Mouse (Mus musculus) cerebellum, postnatal 25 days (tissue): ENCODE measurements around the gene Coa4.
"Not testable (repeated sequence)": the region's sequence is repeated elsewhere in the genome, so short reads cannot be mapped to it uniquely, and the experiment has no call there.

Experiments used
- DNase-seq, 2 experiments: peaks; one replicate each; pipeline ENCODE4 v3.0.0; 2021; ENCODE audit warnings: mixed read lengths in 2 of 2

The Coa4 gene

GRCm38 (mm10) chr7:100561861-100562587, 25.2 kb downstream of the Coa4 start:
- DNase-seq: peak in 1 of 2 experiments; percentile 25

- not testable (repeated sequence) for DNase-seq
These were observed 30.4 kb downstream of the Coa4 start for GRCm38 (mm10) chr7:100567238-100567637.

DNA sequence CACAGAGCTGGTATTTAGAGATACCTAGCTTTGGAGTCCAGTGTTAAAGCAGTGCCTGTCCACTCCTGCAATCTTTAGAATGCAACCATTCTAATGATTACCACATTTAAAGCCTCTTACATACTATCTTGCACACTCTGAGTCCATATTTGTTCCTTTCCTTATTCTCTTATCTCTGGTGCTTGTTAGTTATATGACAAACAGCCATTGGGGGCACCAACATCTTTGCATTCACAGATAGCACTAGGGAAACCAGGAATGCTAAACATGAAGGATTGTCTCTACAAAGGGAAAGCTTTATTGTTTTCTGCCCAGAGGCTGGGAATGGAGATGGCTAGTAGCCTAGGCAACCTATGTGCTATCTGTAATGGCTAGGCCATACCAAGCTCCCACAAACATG, 33.0 kb downstream of the Coa4 start:
- no peak for DNase-seq

- DNase-seq: no peak
These were observed 34.3 kb downstream of the Coa4 start for GRCm38 (mm10) chr7:100570930-100571715.

- peak; percentile 76 to 83 for DNase-seq
These were observed 35.2 kb downstream of the Coa4 start for GRCm38 (mm10) chr7:100572061-100572460.

DNA sequence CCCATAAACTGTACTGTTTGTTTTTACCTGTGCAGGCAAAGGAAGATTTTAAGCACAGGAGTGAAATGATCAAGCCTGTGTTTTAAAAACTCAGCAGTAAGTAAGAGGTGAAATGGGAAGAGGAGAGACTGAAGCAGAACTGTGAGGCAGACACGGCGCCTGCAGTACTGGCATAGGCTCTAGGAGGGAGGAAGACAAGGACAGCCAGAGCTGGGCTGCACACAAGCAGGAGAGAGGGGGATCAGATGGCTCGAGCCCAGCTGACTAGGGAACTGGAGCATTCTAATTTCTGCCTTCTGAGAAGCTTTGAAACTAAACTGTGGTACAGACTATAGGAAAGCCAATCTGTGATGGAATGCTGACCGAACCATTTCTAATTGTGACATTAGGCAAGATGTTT, 35.8 kb downstream of the Coa4 start:
- peak; percentile 46 to 64 for DNase-seq

GRCm38 (mm10) chr7:100578794-100579193, 41.9 kb downstream of the Coa4 start:
- DNase-seq: no peak

DNA sequence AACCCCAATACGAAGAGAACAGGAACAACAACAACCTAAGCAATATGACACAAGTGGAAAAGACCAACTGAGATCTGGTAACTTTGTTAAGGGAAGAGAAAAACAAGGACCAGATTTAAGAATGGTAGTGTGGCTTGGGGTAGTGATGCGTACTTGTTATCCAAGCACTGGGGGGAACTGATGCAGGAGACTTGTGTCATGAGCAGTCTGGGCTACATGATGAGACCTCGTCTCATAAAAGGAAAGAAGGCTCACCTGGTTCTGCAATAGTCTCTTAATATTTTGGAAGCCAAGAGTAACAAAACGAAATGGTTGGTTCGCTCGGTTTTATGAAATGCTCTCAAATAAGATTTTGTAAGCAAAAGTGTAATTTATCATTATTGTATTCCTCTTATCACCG, 45.4 kb downstream of the Coa4 start:
- DNase-seq: no peak

- peak; percentile 93 for DNase-seq
These were observed 45.9 kb downstream of the Coa4 start for GRCm38 (mm10) chr7:100582727-100583236.

DNA sequence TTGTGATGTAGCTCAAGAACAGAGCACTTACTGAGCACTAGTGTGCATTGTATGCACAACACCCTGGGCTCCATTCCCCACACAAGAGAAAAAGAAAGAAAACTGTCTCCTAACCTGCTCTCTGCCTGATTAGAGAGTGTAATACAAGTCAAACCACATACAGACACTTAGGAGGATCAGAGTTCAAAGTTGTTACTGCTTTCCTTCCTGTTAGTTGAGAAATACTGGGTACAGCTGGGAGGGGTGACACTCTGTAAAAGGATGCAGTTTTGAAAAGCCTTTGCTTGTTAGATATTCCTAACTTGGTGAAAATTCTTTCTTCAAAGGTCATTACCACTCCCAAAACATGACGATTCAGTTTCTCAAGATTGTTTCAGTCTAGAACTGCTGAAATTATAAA, 52.9 kb downstream of the Coa4 start:
- DNase-seq: no peak
